In genomic region chr1:154726361-154727161, GRCm38 (mm10) we compare ENCODE assay signal across 8 mouse cellular contexts.
DNase-seq lines count a peak whose midpoint lies in the region; ATAC-seq and TF ChIP-seq lines count a peak whose summit lies in the region.

No protein-coding gene starts in this region.

- peak overlapping the region; percentile 87 for H3K4me2 ChIP-seq in forebrain, embryonic 15.5 days (replicated peaks)
- H3K4me2 ChIP-seq in midbrain, embryonic 15.5 days = peak overlapping the region; percentile 90

- WGBS in spleen, adult 2 months = 4% methylated on average over 45 of the region's 45 CpGs
- WGBS in forebrain, embryonic 15.5 days = under 1% methylated on average over 45 of the region's 45 CpGs
- under 1% methylated on average over 45 of the region's 45 CpGs for WGBS in midbrain, embryonic 15.5 days

- H3K27me3 ChIP-seq in spleen, adult 2 months (ENCODE audit: control insufficient read depth, insufficient read depth, low read length) = 0 out of 2 replicates have a peak, but pooled peaks cover 11% of the 10 kb centered on the region
- peaks cover 20% of the 10 kb centered on the region for H3K27me3 ChIP-seq in forebrain, embryonic 15.5 days
- H3K27me3 ChIP-seq in midbrain, embryonic 15.5 days (replicated peaks) = peaks cover 15% of the 10 kb centered on the region

- H3K27ac ChIP-seq in spleen, adult 2 months (ENCODE audit: insufficient read depth, low read length) = no peak overlapping the region
- peak overlapping the region; percentile 62; the same call in 1 of the 2 replicates for H3K27ac ChIP-seq in forebrain, embryonic 15.5 days (replicated peaks)
- H3K27ac ChIP-seq in left cerebral cortex, adult 2 months = peak overlapping the region; percentile 92
- H3K27ac ChIP-seq in midbrain, embryonic 15.5 days = peak overlapping the region; percentile 78

- peak; percentile 2 for DNase-seq in adrenal gland, adult 8-10 months
- DNase-seq in adrenal gland, postnatal 4 days (ENCODE audit: low spot score in 2 of 2) = no peak
- no peak for DNase-seq in spleen, adult 2 months (ENCODE audit: low read depth in 1 of 2, low spot score in 2 of 2)
- no peak for DNase-seq in spleen, adult 12 weeks (ENCODE audit: low spot score)
- peak; percentile 62 to 68 for DNase-seq in left cerebral cortex, adult 2 months (ENCODE audit: extremely low spot score in 1 of 2, low spot score in 2 of 2)

- H3K36me3 ChIP-seq in spleen, adult 2 months (ENCODE audit: control insufficient read depth, insufficient read depth, low read length) = no peaks in the 10 kb centered on the region
- H3K36me3 ChIP-seq in forebrain, embryonic 15.5 days = no peaks in the 10 kb centered on the region
- H3K36me3 ChIP-seq in midbrain, embryonic 15.5 days (replicated peaks) = no peaks in the 10 kb centered on the region

- intact Hi-C loops in left cerebral cortex, adult 2 months (cut with DNase I) = loop anchor here (5.0 kb wide), 4 partner anchors 194 to 829 kb away; partner anchors contain the start of gene Glul

- 0 out of 2 replicates have a peak overlapping the region, but pooled peaks have one; percentile 14 for H3K4me3 ChIP-seq in spleen, adult 2 months (ENCODE audit: extremely low read depth, insufficient read depth, insufficient read length)
- peak overlapping the region; percentile 55 for H3K4me3 ChIP-seq in forebrain, embryonic 15.5 days
- H3K4me3 ChIP-seq in left cerebral cortex, adult 2 months = peak overlapping the region; percentile 70
- H3K4me3 ChIP-seq in midbrain, embryonic 15.5 days = peak overlapping the region; percentile 63

- no peak for TF ChIP-seq POLR2A in spleen, adult 2 months (IDR thresholded peaks at IDR 0.05; ENCODE audit: low read depth, low read length)

- H3K4me1 ChIP-seq in spleen, adult 2 months (ENCODE audit: control insufficient read depth, insufficient read depth, insufficient read length) = no peaks in the 10 kb centered on the region
- peaks cover 43% of the 10 kb centered on the region for H3K4me1 ChIP-seq in forebrain, embryonic 15.5 days
- peaks cover 38% of the 10 kb centered on the region for H3K4me1 ChIP-seq in midbrain, embryonic 15.5 days

- H3K9ac ChIP-seq in forebrain, embryonic 15.5 days (replicated peaks) = peak overlapping the region; percentile 59
- H3K9ac ChIP-seq in midbrain, embryonic 15.5 days = peak overlapping the region; percentile 58

- H3K9me3 ChIP-seq in forebrain, embryonic 15.5 days = no peaks in the 10 kb centered on the region
- no peaks in the 10 kb centered on the region for H3K9me3 ChIP-seq in midbrain, embryonic 15.5 days

- peak; percentile 55 for ATAC-seq in forebrain, embryonic 15.5 days (replicated peaks)
- peak; percentile 75 for ATAC-seq in midbrain, embryonic 15.5 days (replicated peaks)
- ATAC-seq in monocyte, adult 5-6 weeks (replicated peaks; ENCODE audit: insufficient number of reproducible peaks, low FRiP score, low TSS enrichment, poor library complexity, severe bottlenecking) = no peak

- TF ChIP-seq CTCF in spleen, adult 2 months (IDR thresholded peaks at IDR 0.05; ENCODE audit: extremely low read depth, insufficient read depth, insufficient read length, insufficient replicate concordance) = no peak
- no peak; the same call in none of the 2 replicates for TF ChIP-seq CTCF in left cerebral cortex, adult 2 months (IDR thresholded peaks at IDR 0.05)

Comparison
In these comparisons a context has a peak if more than half of its experiments do, and no peak if none do; other contexts are left out.
1. DNase-seq: peak in adrenal gland, adult 8-10 months (single experiment) and left cerebral cortex, adult 2 months (2 of 2); none in adrenal gland, postnatal 4 days (0 of 2), spleen, adult 2 months (0 of 2) and spleen, adult 12 weeks (single experiment).
2. H3K4me3 ChIP-seq: peak in every context shown above with its lines; median percentile 70 in left cerebral cortex, adult 2 months; 63 in midbrain, embryonic 15.5 days; 55 in forebrain, embryonic 15.5 days; 14 in spleen, adult 2 months.